Mouse (Mus musculus) MEL (cell line): ENCODE measurements around the gene Dus2. TPM values are rescaled to one million over a fixed set of nuclear protein-coding genes. Genes with fewer than 3 reads are reported as not detected.

ENCODE experiments used
- DNase-seq: peaks from one replicate; pipeline ENCODE4 v3.0.0; 2011; ENCODE audit warnings: low read depth, low spot score
- H3K27ac ChIP-seq: 2 replicates; pipeline ENCODE4 v1.5.1; 2012; ENCODE audit warnings: low read depth, mild to moderate bottlenecking, control low read depth, low read length, moderate library complexity; ENCODE audit not compliant: control insufficient read depth
- H3K27me3 ChIP-seq, 2 experiments: fragments of 150-350 bp in 1 of 2; sonication (generic) in 1 of 2; 2 replicates each; pipeline ENCODE4 v1.6.1; 2012; ENCODE audit warnings: low read length in 2 of 2, mild to moderate bottlenecking in 2 of 2, improper control_type of control experiment in 1 of 2, moderate library complexity in 1 of 2; ENCODE audit not compliant: insufficient read depth in 2 of 2, control insufficient read depth in 1 of 2
- H3K36me3 ChIP-seq, 2 experiments: 2 replicates each; pipeline ENCODE4 v1.6.1; 2012 to 2014; ENCODE audit warnings: low read length in 2 of 2, improper control_type of control experiment in 1 of 2, inconsistent platforms in 1 of 2, mild to moderate bottlenecking in 1 of 2; ENCODE audit not compliant: insufficient read depth in 2 of 2, control insufficient read depth in 1 of 2
- H3K4me1 ChIP-seq, 2 experiments: fragments of 150-350 bp in 1 of 2; sonication (generic) in 1 of 2; 2 replicates each; pipeline ENCODE4 v1.6.1; 2012; ENCODE audit warnings: low read length in 2 of 2, improper control_type of control experiment in 1 of 2, mild to moderate bottlenecking in 1 of 2; ENCODE audit not compliant: insufficient read depth in 2 of 2, control insufficient read depth in 1 of 2
- H3K4me3 ChIP-seq, 2 experiments: fragments of 150-350 bp in 1 of 2; sonication (generic) in 1 of 2; 2 replicates each; pipeline ENCODE4 v1.5.1; 2012; ENCODE audit warnings: low read depth in 2 of 2, low read length in 2 of 2, mild to moderate bottlenecking in 2 of 2, moderate library complexity in 2 of 2, control low read depth in 1 of 2, improper control_type of control experiment in 1 of 2; ENCODE audit not compliant: control insufficient read depth in 1 of 2, insufficient read depth in 1 of 2
- H3K79me2 ChIP-seq: 2 replicates; pipeline ENCODE4 v1.6.1; 2012; ENCODE audit warnings: mild to moderate bottlenecking, low read length, moderate library complexity; ENCODE audit not compliant: control insufficient read depth, poor library complexity, insufficient read depth
- H3K9ac ChIP-seq: 2 replicates; pipeline ENCODE4 v1.6.1; 2012; ENCODE audit warnings: low read depth, mild to moderate bottlenecking, control low read depth, low read length, moderate library complexity; ENCODE audit not compliant: control insufficient read depth, poor library complexity, severe bottlenecking
- H3K9me3 ChIP-seq: fragments of 150-350 bp; sonication (generic); replicated peaks from 2 replicates; pipeline ENCODE4 v1.6.1; 2012; ENCODE audit warnings: mild to moderate bottlenecking, low read length, improper control_type of control experiment, moderate library complexity; ENCODE audit not compliant: insufficient read depth
- CHD2 ChIP-seq: IDR thresholded peaks from 2 replicates; pipeline ENCODE4 v1.6.1; 2011; ENCODE audit warnings: low read length, improper control_type of control experiment
- CTCF ChIP-seq, 3 experiments: IDR thresholded peaks in 2 of 3; conservative IDR thresholded peaks in 1 of 3; 2 replicates each; pipeline ENCODE4 v1.5.1; 2011 to 2012; ENCODE audit warnings: low read length in 3 of 3, low read depth in 2 of 3, mild to moderate bottlenecking in 2 of 3, improper control_type of control experiment in 1 of 3, inconsistent platforms in 1 of 3, mixed read lengths in 1 of 3, moderate library complexity in 1 of 3; ENCODE audit not compliant: control insufficient read depth in 1 of 3, insufficient read depth in 1 of 3, poor library complexity in 1 of 3, severe bottlenecking in 1 of 3
- E2F4 ChIP-seq: IDR thresholded peaks from 2 replicates; pipeline ENCODE4 v1.6.1; 2011; ENCODE audit warnings: low read depth, low read length, improper control_type of control experiment, borderline replicate concordance
- ETS1 ChIP-seq: IDR thresholded peaks from 2 replicates; pipeline ENCODE4 v1.6.1; 2012; ENCODE audit warnings: low read depth, mild to moderate bottlenecking, inconsistent platforms, low read length, improper control_type of control experiment, moderate library complexity
- GABPA ChIP-seq: IDR thresholded peaks from 2 replicates; pipeline ENCODE4 v1.6.1; 2012; ENCODE audit warnings: low read depth, mild to moderate bottlenecking, inconsistent platforms, low read length, improper control_type of control experiment, moderate library complexity
- HCFC1 ChIP-seq: IDR thresholded peaks from 2 replicates; pipeline ENCODE4 v1.6.1; 2012; ENCODE audit warnings: low read depth, mild to moderate bottlenecking, inconsistent platforms, low read length, improper control_type of control experiment, moderate library complexity
- MAFK ChIP-seq: IDR thresholded peaks from 2 replicates; pipeline ENCODE4 v1.6.1; 2011; ENCODE audit warnings: low read depth, mild to moderate bottlenecking, low read length, improper control_type of control experiment, borderline replicate concordance
- MAX ChIP-seq: IDR thresholded peaks from 2 replicates; pipeline ENCODE4 v1.6.1; 2011; ENCODE audit warnings: low read length, improper control_type of control experiment
- MAZ ChIP-seq: IDR thresholded peaks from 2 replicates; pipeline ENCODE4 v1.6.1; 2012; ENCODE audit warnings: low read depth, mild to moderate bottlenecking, inconsistent platforms, low read length, improper control_type of control experiment
- MEF2A ChIP-seq: IDR thresholded peaks from 2 replicates; pipeline ENCODE4 v1.6.1; 2014; ENCODE audit warnings: low read depth, mild to moderate bottlenecking, inconsistent platforms, low read length, improper control_type of control experiment; ENCODE audit not compliant: poor library complexity, insufficient replicate concordance, severe bottlenecking; ENCODE audit errors: extremely low read depth
- MXI1 ChIP-seq: IDR thresholded peaks from 2 replicates; pipeline ENCODE4 v1.6.1; 2011; ENCODE audit warnings: mild to moderate bottlenecking, low read depth, low read length, improper control_type of control experiment
- MYB ChIP-seq: IDR thresholded peaks from 2 replicates; pipeline ENCODE4 v1.6.1; 2011; ENCODE audit warnings: mild to moderate bottlenecking, low read depth, low read length, improper control_type of control experiment
- MYC ChIP-seq: IDR thresholded peaks from 2 replicates; pipeline ENCODE4 v1.6.1; 2011; ENCODE audit warnings: low read depth, mild to moderate bottlenecking, low read length, improper control_type of control experiment, moderate library complexity
- NELFE ChIP-seq: IDR thresholded peaks from 2 replicates; pipeline ENCODE4 v1.6.1; 2011; ENCODE audit warnings: low read depth, low read length, improper control_type of control experiment
- POLR2A ChIP-seq, 2 experiments: IDR thresholded peaks; 2 replicates each; pipeline ENCODE4 v1.6.1; 2011 to 2012; ENCODE audit warnings: low read length in 2 of 2, mild to moderate bottlenecking in 2 of 2, control low read depth in 1 of 2, improper control_type of control experiment in 1 of 2, low read depth in 1 of 2, moderate library complexity in 1 of 2; ENCODE audit not compliant: control insufficient read depth in 1 of 2, insufficient read depth in 1 of 2, poor library complexity in 1 of 2
- POLR2AphosphoS2 ChIP-seq: IDR thresholded peaks from 2 replicates; pipeline ENCODE4 v1.6.1; 2011; ENCODE audit warnings: low read length, improper control_type of control experiment
- RAD21 ChIP-seq: IDR thresholded peaks from 2 replicates; pipeline ENCODE4 v1.6.1; 2011; ENCODE audit warnings: mild to moderate bottlenecking, low read depth, low read length, improper control_type of control experiment
- RCOR1 ChIP-seq: IDR thresholded peaks from 2 replicates; pipeline ENCODE4 v1.6.1; 2012; ENCODE audit warnings: low read depth, mild to moderate bottlenecking, inconsistent platforms, low read length, improper control_type of control experiment
- SIN3A ChIP-seq: IDR thresholded peaks from 2 replicates; pipeline ENCODE4 v1.6.1; 2012; ENCODE audit warnings: low read length, improper control_type of control experiment, inconsistent platforms
- SMC3 ChIP-seq: IDR thresholded peaks from 2 replicates; pipeline ENCODE4 v1.6.1; 2011; ENCODE audit warnings: low read depth, low read length, improper control_type of control experiment
- TAL1 ChIP-seq: IDR thresholded peaks from 2 replicates; pipeline ENCODE4 v1.6.1; 2012; ENCODE audit warnings: mild to moderate bottlenecking, inconsistent platforms, low read length, moderate library complexity, mixed read lengths
- TBP ChIP-seq: IDR thresholded peaks from 2 replicates; pipeline ENCODE4 v1.8.0; 2011; ENCODE audit warnings: low read depth, low read length, improper control_type of control experiment
- TCF12 ChIP-seq: IDR thresholded peaks from 2 replicates; pipeline ENCODE4 v1.6.1; 2014; ENCODE audit warnings: low read depth, mild to moderate bottlenecking, inconsistent platforms, low read length, improper control_type of control experiment, moderate library complexity
- UBTF ChIP-seq: IDR thresholded peaks from 2 replicates; pipeline ENCODE4 v1.6.1; 2012; ENCODE audit warnings: low read depth, mild to moderate bottlenecking, inconsistent platforms, low read length, improper control_type of control experiment, moderate library complexity, borderline replicate concordance; ENCODE audit not compliant: insufficient read depth
- USF1 ChIP-seq: IDR thresholded peaks from 2 replicates; pipeline ENCODE4 v1.6.1; 2014; ENCODE audit warnings: low read depth, mild to moderate bottlenecking, inconsistent platforms, low read length, improper control_type of control experiment, moderate library complexity
- ZC3H11A ChIP-seq: IDR thresholded peaks from 2 replicates; pipeline ENCODE4 v1.6.1; 2012; ENCODE audit warnings: low read depth, mild to moderate bottlenecking, inconsistent platforms, low read length, improper control_type of control experiment
- ZKSCAN1 ChIP-seq: IDR thresholded peaks from 2 replicates; pipeline ENCODE4 v1.6.1; 2012; ENCODE audit warnings: low read depth, mild to moderate bottlenecking, inconsistent platforms, low read length, improper control_type of control experiment, moderate library complexity
- ZMIZ1 ChIP-seq: IDR thresholded peaks from 2 replicates; pipeline ENCODE4 v1.6.1; 2012; ENCODE audit warnings: low read depth, mild to moderate bottlenecking, inconsistent platforms, low read length, improper control_type of control experiment, moderate library complexity
- ZNF384 ChIP-seq: IDR thresholded peaks from 2 replicates; pipeline ENCODE4 v1.6.1; 2012; ENCODE audit warnings: low read depth, mild to moderate bottlenecking, inconsistent platforms, low read length, improper control_type of control experiment
- polyA plus RNA-seq, 2 experiments: library from polyadenylated mRNA; stranded (reverse) in 1 of 2; unstranded in 1 of 2; fragments of >175 nt in 1 of 2; fragments of >200 nt in 1 of 2; gene quantifications; 2 replicates each; pipeline versions ENCODE4 v1.2.1 to v1.2.4; 2012; ENCODE audit warnings: low replicate concordance in 2 of 2, low read depth in 1 of 2; ENCODE audit not compliant: insufficient read length in 2 of 2, insufficient read depth in 1 of 2, missing spikeins in 1 of 2
- total RNA-seq: library from RNA; depleted of rRNA; stranded (reverse); fragments of 300-350 nt; gene quantifications from 2 replicates; pipeline ENCODE4 v1.2.3, GENCODE M21; 2012

Gene Dus2
- total and polyA plus RNA-seq, 3 experiments, result 9.2 to 11.9 TPM; not detected in 1

DNA sequence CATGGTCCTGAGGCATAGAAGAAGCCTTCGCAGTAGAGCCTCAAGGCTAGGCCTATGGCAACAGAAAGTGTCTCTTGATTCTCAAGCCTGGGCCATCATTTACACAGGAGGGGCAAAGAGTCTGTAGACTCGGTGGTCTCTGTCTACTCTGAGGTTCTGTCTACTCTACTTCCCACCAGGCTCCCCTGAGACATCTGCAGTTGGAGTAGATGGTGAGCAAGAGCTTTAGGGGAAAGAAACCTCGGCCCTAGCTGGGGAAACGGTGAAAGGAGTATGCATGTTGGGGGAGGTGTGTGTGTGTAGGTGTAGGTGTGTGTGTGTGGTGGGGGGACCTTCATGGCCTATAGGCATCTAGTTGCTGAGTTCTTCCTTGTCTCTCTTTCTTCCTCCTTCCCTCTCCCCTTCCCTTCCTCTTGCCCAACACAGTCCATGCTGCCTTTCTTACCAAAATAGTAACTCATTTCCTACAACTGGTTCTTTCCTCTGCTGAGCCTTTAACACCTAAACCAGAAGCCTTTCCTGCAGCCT, 65.4 kb downstream of the Dus2 start:
- Histone ChIP-seq H3K4me3 (no peak overlapping the region), H3K4me1 (peaks cover under 1 to 5% of the 10 kb centered on the region in 2 experiments), H3K9ac (no peak overlapping the region)

DNA sequence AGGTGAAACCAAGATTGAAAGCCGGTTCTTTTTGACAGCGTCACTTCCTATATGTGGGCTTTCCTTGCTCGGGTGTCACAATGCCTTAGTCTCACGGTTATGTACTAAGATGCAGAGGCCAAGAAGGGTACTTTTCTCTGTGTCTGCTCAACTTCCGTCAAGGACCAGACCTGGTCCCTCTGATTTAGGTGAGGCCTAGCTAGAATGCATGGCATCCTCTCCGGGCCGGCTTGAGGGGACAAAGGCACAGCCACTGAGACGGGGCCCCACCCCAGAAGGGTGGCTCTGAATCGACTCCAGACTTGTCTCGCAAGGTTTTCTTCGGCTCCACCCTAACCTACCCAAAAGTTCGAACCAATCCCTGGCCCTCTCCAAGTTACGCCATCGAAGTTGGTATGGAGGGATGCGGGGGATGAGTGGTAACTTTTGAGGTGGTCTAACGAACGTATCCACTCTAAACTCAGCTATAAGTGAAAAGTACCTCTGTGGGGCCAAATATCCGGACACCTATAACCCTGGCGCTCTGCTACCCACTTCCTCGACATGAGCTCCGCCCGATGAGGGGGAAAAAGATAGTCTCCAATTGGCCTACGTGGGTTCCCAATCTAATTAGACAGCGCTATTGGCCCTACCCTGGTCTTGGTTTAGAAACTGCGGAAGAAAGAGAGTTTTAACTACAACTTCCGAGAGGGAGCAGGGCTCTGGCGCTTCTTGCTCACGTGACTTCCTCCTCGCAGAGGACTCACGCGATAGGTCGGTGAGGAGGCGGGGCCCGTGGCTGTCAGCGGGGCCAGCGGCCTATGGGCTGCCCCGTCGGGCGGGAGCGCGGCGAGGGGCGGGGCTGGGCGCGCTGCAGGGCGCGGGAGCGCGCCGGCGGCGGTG, 67.8 kb downstream of the Dus2 start, which contains the start of gene Nfatc3:
Gene Nfatc3, plus strand, starts transcription at position 110 of the 882 bp plus-strand sequence.
- DNase-seq, result peak; percentile 99
- peaks cover 37% of the 10 kb centered on the region for H3K79me2 ChIP-seq
- TF ChIP-seq MYB (no peak), MAZ (no peak; the same call in 1 of the 2 replicates), MAX (peak; percentile 93), NELFE (peak; percentile 69), ZMIZ1 (peak; percentile 43; the same call in 1 of the 2 replicates), ZKSCAN1 (no peak), GABPA (no peak), MXI1 (no peak), ZC3H11A (no peak), MEF2A (no peak), POLR2A (IDR thresholded peaks at IDR 0.05; ENCODE audit: control insufficient read depth in 1 of 2, insufficient read depth in 1 of 2, low read depth in 1 of 2, low read length in 2 of 2, poor library complexity in 1 of 2) (peak; percentile 50 to 92; a peak in 3 of 4 replicates), RAD21 (no peak), SIN3A (peak; percentile 67), HCFC1 (peak; percentile 93), MAFK (no peak), CTCF (IDR thresholded peaks at IDR 0.05 in 2 of 3, conservative IDR thresholded peaks at IDR 0.05 in 1 of 3; ENCODE audit: control insufficient read depth in 1 of 3, insufficient read depth in 1 of 3, low read depth in 2 of 3, low read length in 3 of 3, poor library complexity in 1 of 3, severe bottlenecking in 1 of 3) (no peak), ETS1 (no peak), MYC (no peak), E2F4 (no peak), TCF12 (no peak; the same call in 1 of the 2 replicates), USF1 (peak; percentile 98), POLR2AphosphoS2 (peak; percentile 69; the same call in 1 of the 2 replicates), TAL1 (no peak), RCOR1 (no peak), CHD2 (peak; percentile 92), SMC3 (no peak), TBP (peak; percentile 82)

More for the DNA sequence above, 65.4 kb downstream of the Dus2 start:
- no peak for DNase-seq
- Histone ChIP-seq H3K36me3 (peaks cover 2 to 12% of the 10 kb centered on the region in 2 experiments; a peak in 3 of 4 replicates), H3K27me3 (no peaks in the 10 kb centered on the region), H3K79me2 (peaks cover 17% of the 10 kb centered on the region), H3K9me3 (no peaks in the 10 kb centered on the region), H3K27ac (no peak overlapping the region)
- TF ChIP-seq MYB (no peak), UBTF (no peak), RAD21 (no peak), TCF12 (no peak), SMC3 (no peak), RCOR1 (no peak), ZNF384 (no peak), MAX (no peak), ZC3H11A (no peak)

More for the DNA sequence above, 67.8 kb downstream of the Dus2 start, which contains the start of gene Nfatc3:
- Histone ChIP-seq H3K36me3 (peaks cover 0 to 35% of the 10 kb centered on the region in 2 experiments; a peak in 2 of 4 replicates), H3K27ac (peak within 1 kb of the TSS; percentile 84), H3K4me1 (peaks cover 8 to 12% of the 10 kb centered on the region in 2 experiments), H3K4me3 (peak within 1 kb of the TSS; percentile 90 to 98), H3K9ac (peak within 1 kb of the TSS; percentile 92), H3K9me3 (no peaks in the 10 kb centered on the region), H3K27me3 (no peaks in the 10 kb centered on the region)
